Mouse (Mus musculus): ENCODE measurements around the gene Dnah5. TPM values are rescaled to one million over a fixed set of nuclear protein-coding genes. Genes with fewer than 3 reads are reported as not detected.
"Not testable (repeated sequence)": the region's sequence is repeated elsewhere in the genome, so short reads cannot be mapped to it uniquely, and the experiment has no call there.

The Dnah5 gene
- polyA plus RNA-seq, 1 experiment from 2014 or later, result 0.60 TPM

DNA sequence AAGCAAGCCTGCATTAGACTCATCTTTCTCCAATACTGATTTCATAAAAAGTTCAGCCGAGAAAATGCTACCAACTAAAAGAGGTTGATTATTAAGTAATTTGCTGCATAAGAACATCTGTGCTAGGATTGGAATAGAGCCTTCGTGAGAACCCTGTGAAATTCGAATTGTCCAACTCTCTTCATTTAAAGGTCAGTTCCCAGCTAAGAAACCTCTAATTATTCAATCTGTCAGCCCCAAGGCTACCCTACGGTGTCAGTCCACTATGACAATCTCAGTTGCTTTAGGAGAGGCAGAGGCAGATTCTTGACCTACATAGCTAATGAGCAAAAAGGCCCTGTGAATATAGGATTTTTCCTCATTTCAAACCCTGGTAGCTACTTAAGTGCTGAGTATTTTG is 191.9 kb downstream of the Dnah5 start:
- H3K4me1 ChIP-seq (ENCODE audit: control insufficient read depth, insufficient read depth, low read length), result no peaks in the 10 kb centered on the region
- H3K4me3 ChIP-seq (ENCODE audit: low read depth, low read length), result no peak overlapping the region
- WGBS, result 88% methylated on average over 4 of the region's 4 CpGs
- H3K36me3 ChIP-seq (ENCODE audit: control insufficient read depth, insufficient read depth, low read length), result no peaks in the 10 kb centered on the region
- H3K9ac ChIP-seq (replicated peaks; ENCODE audit: low read depth, low read length), result no peak overlapping the region
- no peaks in the 10 kb centered on the region for H3K27me3 ChIP-seq (ENCODE audit: control insufficient read depth, insufficient read depth, low read length)
- no peak for ATAC-seq (ENCODE audit: low read depth)
- no peaks in the 10 kb centered on the region for H3K9me3 ChIP-seq (ENCODE audit: control insufficient read depth, low read length)
- no peak overlapping the region for H3K27ac ChIP-seq (ENCODE audit: low read depth, low read length)
- no peak overlapping the region for H3K4me2 ChIP-seq (ENCODE audit: low read depth, low read length)

DNA sequence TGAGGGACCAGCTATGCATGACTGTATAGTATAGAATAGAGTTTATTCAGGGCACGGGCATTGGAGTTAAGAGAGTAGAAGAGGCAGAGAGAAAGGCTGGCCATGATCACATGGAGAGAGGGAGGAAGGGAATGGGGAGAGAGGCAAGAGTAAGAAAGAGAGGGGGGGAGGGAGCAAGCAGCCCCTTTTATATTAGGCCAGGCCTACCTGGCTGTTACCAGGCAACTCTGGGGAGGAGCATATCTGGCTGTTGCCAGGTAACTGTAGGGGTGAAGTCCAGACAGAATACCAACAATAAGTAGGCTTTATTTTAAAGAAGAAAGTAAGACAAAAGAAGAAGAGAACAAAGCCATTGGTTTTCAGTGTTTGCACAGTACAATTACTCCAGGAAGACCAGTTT is 194.9 kb downstream of the Dnah5 start:
- Histone ChIP-seq H3K9me3 (ENCODE audit: control insufficient read depth, low read length) (no peaks in the 10 kb centered on the region), H3K9ac (replicated peaks; ENCODE audit: low read depth, low read length) (no peak overlapping the region), H3K27ac (ENCODE audit: low read depth, low read length) (no peak overlapping the region), H3K4me2 (ENCODE audit: low read depth, low read length) (no peak overlapping the region), H3K4me1 (ENCODE audit: control insufficient read depth, insufficient read depth, low read length) (no peaks in the 10 kb centered on the region), H3K36me3 (ENCODE audit: control insufficient read depth, insufficient read depth, low read length) (no peaks in the 10 kb centered on the region), H3K27me3 (ENCODE audit: control insufficient read depth, insufficient read depth, low read length) (no peaks in the 10 kb centered on the region), H3K4me3 (ENCODE audit: low read depth, low read length) (no peak overlapping the region)
- ATAC-seq (ENCODE audit: low read depth), result no peak
- 53% methylated on average over 1 of the region's 1 CpGs for WGBS

DNA sequence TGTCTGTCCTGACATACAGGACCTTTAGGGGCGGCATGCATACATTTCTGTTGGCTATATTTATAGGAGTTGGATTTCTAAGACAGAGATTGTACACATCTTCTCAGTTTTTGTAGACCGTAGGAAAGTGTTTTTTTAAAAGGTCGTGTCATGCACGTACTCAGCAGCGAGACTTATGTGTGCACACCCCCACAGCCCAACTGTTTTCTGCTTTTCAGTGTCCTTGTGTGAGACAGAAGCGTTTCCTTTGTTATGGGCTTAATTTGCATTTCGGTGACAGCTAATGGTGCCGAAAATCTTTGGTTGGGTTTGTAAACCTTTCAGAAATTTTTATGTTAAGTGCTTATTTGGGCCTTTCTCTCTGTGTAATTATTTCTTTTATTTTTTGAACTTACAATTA is 195.7 kb downstream of the Dnah5 start:
- Histone ChIP-seq H3K36me3 (ENCODE audit: control insufficient read depth, insufficient read depth, low read length) (no peaks in the 10 kb centered on the region), H3K4me1 (ENCODE audit: control insufficient read depth, insufficient read depth, low read length) (no peaks in the 10 kb centered on the region), H3K27me3 (ENCODE audit: control insufficient read depth, insufficient read depth, low read length) (no peaks in the 10 kb centered on the region), H3K9ac (replicated peaks; ENCODE audit: low read depth, low read length) (no peak overlapping the region), H3K4me2 (ENCODE audit: low read depth, low read length) (no peak overlapping the region), H3K27ac (ENCODE audit: low read depth, low read length) (no peak overlapping the region), H3K4me3 (ENCODE audit: low read depth, low read length) (no peak overlapping the region), H3K9me3 (ENCODE audit: control insufficient read depth, low read length) (no peaks in the 10 kb centered on the region)
- 39% methylated on average over 8 of the region's 8 CpGs for WGBS
- no peak for ATAC-seq (ENCODE audit: low read depth)

DNA sequence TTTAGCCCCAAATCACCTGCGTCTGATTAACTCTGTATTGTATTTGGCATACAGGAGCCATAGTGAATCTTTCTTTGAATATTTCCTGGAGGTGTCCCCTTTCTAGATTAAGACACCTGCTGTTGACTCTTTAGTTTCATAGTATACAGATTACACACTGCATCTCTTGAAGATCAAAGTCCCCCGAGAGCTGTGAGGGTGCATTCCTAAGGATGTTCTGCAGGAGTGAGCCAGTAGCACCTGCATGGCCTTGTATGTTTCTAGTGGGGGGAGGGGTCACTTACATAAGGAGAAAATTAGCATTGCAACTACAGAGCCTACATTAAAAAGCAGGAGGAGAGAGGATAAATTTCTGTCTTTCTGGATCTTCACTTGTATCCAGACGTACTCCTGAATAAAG is 201.1 kb downstream of the Dnah5 start:
- H3K27me3 ChIP-seq (ENCODE audit: control insufficient read depth, insufficient read depth, low read length), result no peaks in the 10 kb centered on the region
- no peak overlapping the region for H3K27ac ChIP-seq (ENCODE audit: low read depth, low read length)
- H3K4me2 ChIP-seq (ENCODE audit: low read depth, low read length), result no peak overlapping the region
- H3K4me1 ChIP-seq (ENCODE audit: control insufficient read depth, insufficient read depth, low read length), result no peaks in the 10 kb centered on the region
- H3K4me3 ChIP-seq (ENCODE audit: low read depth, low read length), result no peak overlapping the region
- H3K9me3 ChIP-seq (ENCODE audit: control insufficient read depth, low read length), result no peaks in the 10 kb centered on the region
- H3K36me3 ChIP-seq (ENCODE audit: control insufficient read depth, insufficient read depth, low read length), result no peaks in the 10 kb centered on the region
- 82% methylated on average over 3 of the region's 3 CpGs for WGBS
- ATAC-seq (ENCODE audit: low read depth), result no peak
- no peak overlapping the region for H3K9ac ChIP-seq (replicated peaks; ENCODE audit: low read depth, low read length)

DNA sequence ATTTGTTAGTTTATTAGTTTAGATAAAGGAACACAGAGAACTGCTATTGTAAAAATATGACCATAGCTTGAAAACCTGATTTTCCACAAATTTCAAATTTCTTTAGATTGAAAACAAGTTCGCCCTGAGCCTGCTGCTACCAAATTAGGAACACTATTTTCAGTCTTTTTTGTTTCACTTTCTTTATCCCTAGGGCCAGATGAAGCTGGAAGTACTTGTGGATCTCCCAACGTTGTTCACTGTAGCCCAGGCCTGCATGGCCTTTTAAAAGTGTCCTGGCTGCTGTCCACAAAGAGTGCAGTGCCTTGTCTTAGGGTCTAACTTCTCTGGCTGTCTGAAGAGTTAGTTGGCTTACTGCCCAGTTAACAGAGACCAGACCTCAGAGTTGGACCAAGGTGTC is 201.6 kb downstream of the Dnah5 start:
- H3K4me1 ChIP-seq (ENCODE audit: control insufficient read depth, insufficient read depth, low read length), result no peaks in the 10 kb centered on the region
- no peak overlapping the region for H3K9ac ChIP-seq (replicated peaks; ENCODE audit: low read depth, low read length)
- H3K4me2 ChIP-seq (ENCODE audit: low read depth, low read length), result no peak overlapping the region
- no peak for ATAC-seq (ENCODE audit: low read depth)
- H3K27me3 ChIP-seq (ENCODE audit: control insufficient read depth, insufficient read depth, low read length), result no peaks in the 10 kb centered on the region
- no peaks in the 10 kb centered on the region for H3K9me3 ChIP-seq (ENCODE audit: control insufficient read depth, low read length)
- WGBS, result 56% methylated on average over 2 of the region's 2 CpGs
- no peak overlapping the region for H3K27ac ChIP-seq (ENCODE audit: low read depth, low read length)
- no peak overlapping the region for H3K4me3 ChIP-seq (ENCODE audit: low read depth, low read length)
- no peaks in the 10 kb centered on the region for H3K36me3 ChIP-seq (ENCODE audit: control insufficient read depth, insufficient read depth, low read length)

DNA sequence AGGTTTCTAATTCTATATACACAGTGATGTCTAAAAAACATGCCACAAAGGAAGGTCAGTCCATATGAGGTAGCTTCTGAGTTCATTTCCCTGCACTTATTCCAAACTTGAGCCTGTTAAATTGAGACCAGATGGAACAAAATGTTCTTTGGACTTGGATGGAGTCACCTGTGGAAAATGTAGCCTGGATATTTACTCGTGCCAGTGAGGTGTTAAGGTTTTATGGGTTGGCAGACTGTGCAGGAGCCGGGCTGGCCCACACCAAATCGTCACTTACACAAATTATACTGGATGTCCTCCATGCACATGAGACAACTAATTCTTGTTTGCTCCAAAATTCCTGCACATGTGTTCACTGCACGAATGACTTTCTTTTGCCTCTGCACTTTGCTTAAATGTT is 236.2 kb downstream of the Dnah5 start:
- Histone ChIP-seq H3K4me2 (ENCODE audit: low read depth, low read length) (no peak overlapping the region), H3K27me3 (ENCODE audit: control insufficient read depth, insufficient read depth, low read length) (no peaks in the 10 kb centered on the region), H3K36me3 (ENCODE audit: control insufficient read depth, insufficient read depth, low read length) (no peaks in the 10 kb centered on the region), H3K27ac (ENCODE audit: low read depth, low read length) (no peak overlapping the region), H3K9me3 (ENCODE audit: control insufficient read depth, low read length) (no peaks in the 10 kb centered on the region), H3K4me3 (ENCODE audit: low read depth, low read length) (no peak overlapping the region), H3K9ac (replicated peaks; ENCODE audit: low read depth, low read length) (no peak overlapping the region), H3K4me1 (ENCODE audit: control insufficient read depth, insufficient read depth, low read length) (no peaks in the 10 kb centered on the region)
- ATAC-seq (ENCODE audit: low read depth), result no peak
- WGBS, result 88% methylated on average over 4 of the region's 4 CpGs

DNA sequence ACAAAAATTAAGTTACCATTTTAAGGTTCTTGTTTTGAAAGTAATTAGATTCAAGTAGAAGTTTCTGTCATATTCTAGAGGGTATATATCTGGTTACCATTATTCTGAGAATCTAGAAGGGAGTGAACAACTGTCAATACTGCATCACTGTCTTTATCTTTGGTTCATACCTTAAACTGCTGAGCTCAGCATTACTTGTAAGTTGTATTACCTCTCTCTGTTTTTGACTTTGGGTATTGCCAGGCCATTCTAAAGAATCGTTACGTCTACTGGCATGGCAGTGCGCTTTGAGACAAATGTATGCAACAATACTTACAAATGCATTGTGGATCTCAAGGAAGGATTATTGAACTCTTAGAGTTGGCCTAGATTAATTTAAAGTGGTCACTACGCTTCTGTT is 240.9 kb downstream of the Dnah5 start:
- H3K36me3 ChIP-seq (ENCODE audit: control insufficient read depth, insufficient read depth, low read length), result no peaks in the 10 kb centered on the region
- no peaks in the 10 kb centered on the region for H3K4me1 ChIP-seq (ENCODE audit: control insufficient read depth, insufficient read depth, low read length)
- H3K4me2 ChIP-seq (ENCODE audit: low read depth, low read length), result no peak overlapping the region
- no peak overlapping the region for H3K27ac ChIP-seq (ENCODE audit: low read depth, low read length)
- H3K9ac ChIP-seq (replicated peaks; ENCODE audit: low read depth, low read length), result no peak overlapping the region
- H3K4me3 ChIP-seq (ENCODE audit: low read depth, low read length), result no peak overlapping the region
- H3K27me3 ChIP-seq (ENCODE audit: control insufficient read depth, insufficient read depth, low read length), result no peaks in the 10 kb centered on the region
- 94% methylated on average over 4 of the region's 4 CpGs for WGBS
- ATAC-seq (ENCODE audit: low read depth), result no peak
- no peaks in the 10 kb centered on the region for H3K9me3 ChIP-seq (ENCODE audit: control insufficient read depth, low read length)

DNA sequence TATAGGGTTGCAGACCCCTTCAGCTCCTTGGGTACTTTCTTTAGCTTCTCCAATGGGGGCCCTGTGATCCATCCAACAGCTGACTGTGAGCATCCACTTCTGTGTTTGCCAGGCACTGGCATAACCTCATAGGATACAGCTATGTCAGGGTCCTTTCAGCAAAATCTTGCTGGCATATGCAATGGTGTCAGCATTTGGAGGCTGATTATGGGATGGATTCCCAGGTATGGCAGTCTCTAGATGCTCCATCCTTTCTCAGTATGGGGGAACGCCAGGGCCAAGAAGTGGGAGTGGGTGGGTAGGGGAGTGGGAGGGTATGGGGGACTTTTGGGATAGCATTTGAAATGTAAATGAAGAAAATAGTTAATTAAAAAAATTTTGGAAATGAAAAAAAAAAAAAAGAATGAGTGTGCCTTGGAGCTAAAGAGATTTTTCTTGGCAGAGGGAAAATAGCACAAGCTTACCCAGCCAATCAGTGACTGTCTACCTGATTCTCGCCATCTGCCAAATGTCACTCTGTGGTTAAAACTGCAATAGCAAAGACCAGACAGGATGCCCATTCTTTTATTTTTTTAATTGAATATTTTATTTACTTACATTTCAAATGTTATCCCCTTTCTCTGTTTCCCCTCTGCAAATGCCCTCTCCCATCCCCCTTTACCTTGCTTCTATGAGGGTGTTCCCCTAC is 257.7 kb downstream of the Dnah5 start:
- 96% methylated on average over 2 of the region's 2 CpGs for WGBS
- H3K4me3 ChIP-seq (ENCODE audit: low read depth, low read length); H3K4me1 ChIP-seq (ENCODE audit: control insufficient read depth, insufficient read depth, low read length); H3K27me3 ChIP-seq (ENCODE audit: control insufficient read depth, insufficient read depth, low read length); H3K36me3 ChIP-seq (ENCODE audit: control insufficient read depth, insufficient read depth, low read length); H3K9me3 ChIP-seq (ENCODE audit: control insufficient read depth, low read length); ATAC-seq (ENCODE audit: low read depth); H3K27ac ChIP-seq (ENCODE audit: low read depth, low read length); H3K4me2 ChIP-seq (ENCODE audit: low read depth, low read length); H3K9ac ChIP-seq (replicated peaks; ENCODE audit: low read depth, low read length): not testable (repeated sequence)

DNA sequence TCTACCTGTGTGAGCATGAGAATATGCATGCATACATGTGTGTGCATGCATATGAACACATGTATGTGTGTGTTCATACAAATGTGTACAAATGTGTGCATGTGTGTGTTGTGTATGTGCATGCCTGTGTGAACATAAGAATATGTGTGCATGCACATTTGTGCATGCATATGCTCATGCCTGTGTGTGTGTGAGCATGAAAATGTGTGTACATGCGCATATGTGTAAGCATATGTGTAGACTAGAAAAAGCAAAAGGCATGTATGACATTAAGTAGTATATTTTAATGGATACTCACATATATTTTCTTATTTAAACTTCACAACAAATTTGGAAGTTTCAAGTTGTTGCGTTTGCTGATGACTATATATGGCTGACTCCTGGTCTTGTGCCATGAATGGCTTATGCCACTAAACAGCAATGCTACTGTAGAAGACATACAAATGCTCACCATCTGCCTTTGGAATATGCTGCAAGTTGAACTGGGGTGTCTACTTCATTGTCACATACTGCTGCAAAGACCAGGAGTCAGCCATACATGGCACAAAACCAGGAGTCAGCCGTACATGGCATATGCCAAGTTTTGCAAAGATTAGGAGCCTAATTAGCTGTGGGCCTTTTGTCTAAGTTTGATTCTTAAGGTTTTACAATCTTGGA is 263.2 kb downstream of the Dnah5 start:
- WGBS, result 94% methylated on average over 3 of the region's 3 CpGs
- no peak overlapping the region for H3K9ac ChIP-seq (replicated peaks; ENCODE audit: low read depth, low read length)
- no peak for ATAC-seq (ENCODE audit: low read depth)
- H3K27ac ChIP-seq (ENCODE audit: low read depth, low read length), result no peak overlapping the region
- no peaks in the 10 kb centered on the region for H3K27me3 ChIP-seq (ENCODE audit: control insufficient read depth, insufficient read depth, low read length)
- H3K4me2 ChIP-seq (ENCODE audit: low read depth, low read length), result no peak overlapping the region
- H3K4me3 ChIP-seq (ENCODE audit: low read depth, low read length), result no peak overlapping the region
- H3K9me3 ChIP-seq (ENCODE audit: control insufficient read depth, low read length), result no peaks in the 10 kb centered on the region
- H3K36me3 ChIP-seq (ENCODE audit: control insufficient read depth, insufficient read depth, low read length), result no peaks in the 10 kb centered on the region
- H3K4me1 ChIP-seq (ENCODE audit: control insufficient read depth, insufficient read depth, low read length), result no peaks in the 10 kb centered on the region

Measured in neural tube, embryonic 14.5 days (tissue).